Mouse (Mus musculus) spleen, adult 2 months (tissue): ENCODE data around the gene Olfr453. TPM values are rescaled to one million over a fixed set of nuclear protein-coding genes. Genes with fewer than 3 reads are reported as not detected.

Source experiments
- DNase-seq, 2 experiments: peaks; one replicate each; pipeline versions ENCODE4 v3.0.0 to v3.0.0-alpha.2; 2012 to 2021; ENCODE audit warnings: low spot score in 2 of 2, low read depth in 1 of 2
- H3K27ac ChIP-seq: fragments of 200-500 bp; 2 replicates; pipeline ENCODE4 v1.5.1; 2012; ENCODE audit warnings: low read length, inconsistent platforms; ENCODE audit not compliant: insufficient read depth
- H3K27me3 ChIP-seq: fragments of 200-500 bp; 2 replicates; pipeline ENCODE4 v1.6.1; 2012; ENCODE audit warnings: mild to moderate bottlenecking, moderate library complexity, low read length, inconsistent platforms; ENCODE audit not compliant: control insufficient read depth, insufficient read depth
- H3K36me3 ChIP-seq: fragments of 200-500 bp; 2 replicates; pipeline ENCODE4 v1.6.1; 2012; ENCODE audit warnings: mild to moderate bottlenecking, low read length, inconsistent platforms; ENCODE audit not compliant: control insufficient read depth, insufficient read depth
- H3K4me1 ChIP-seq: fragments of 200-500 bp; 2 replicates; pipeline ENCODE4 v1.6.1; 2011; ENCODE audit warnings: inconsistent platforms; ENCODE audit not compliant: control insufficient read depth, insufficient read depth, insufficient read length
- H3K4me3 ChIP-seq: fragments of 200-500 bp; 2 replicates; pipeline ENCODE4 v1.5.1; 2011; ENCODE audit warnings: mild to moderate bottlenecking, inconsistent platforms; ENCODE audit not compliant: insufficient read depth, insufficient read length; ENCODE audit errors: extremely low read depth
- CTCF ChIP-seq: fragments of 200-500 bp; IDR thresholded peaks from 2 replicates; pipeline ENCODE4 v1.5.1; 2011; ENCODE audit warnings: mild to moderate bottlenecking, inconsistent platforms; ENCODE audit not compliant: insufficient read depth, insufficient read length, insufficient replicate concordance; ENCODE audit errors: extremely low read depth
- POLR2A ChIP-seq: fragments of 200-500 bp; IDR thresholded peaks from 2 replicates; pipeline ENCODE4 v1.6.1; 2011; ENCODE audit warnings: low read depth, low read length, inconsistent platforms
- WGBS: fragments of 180-500 bp; shearing (Covaris S2); methylation state at CpG from one replicate; pipeline ENCODE4 v1.1.7; 2018; 5-methylcytosine and 5-hydroxymethylcytosine counted together
- polyA plus RNA-seq: library from polyadenylated mRNA; depleted of rRNA; stranded (reverse); fragments of >200 nt; gene quantifications from 2 replicates; pipeline ENCODE4 v1.2.3, GENCODE M21; 2012

Olfr453 gene
- polyA plus RNA-seq, 1 experiment = not detected

GRCm38 (mm10) chr6:42717973-42718372 lies 21.2 kb upstream of the Olfr453 start:
- no peaks in the 10 kb centered on the region for H3K27me3 ChIP-seq
- no peak overlapping the region for H3K27ac ChIP-seq
- TF ChIP-seq POLR2A (no peak), CTCF (no peak)
- no peak overlapping the region for H3K4me3 ChIP-seq
- H3K4me1 ChIP-seq = no peaks in the 10 kb centered on the region
- DNase-seq = no peak
- no peaks in the 10 kb centered on the region for H3K36me3 ChIP-seq

- TF ChIP-seq POLR2A (no peak), CTCF (no peak)
- Histone ChIP-seq H3K4me1 (no peaks in the 10 kb centered on the region), H3K4me3 (no peak overlapping the region), H3K27me3 (no peaks in the 10 kb centered on the region), H3K27ac (no peak overlapping the region), H3K36me3 (no peaks in the 10 kb centered on the region)
- 77% methylated on average over 5 of the region's 5 CpGs for WGBS
- no peak for DNase-seq
These were observed 3.1 kb downstream of the Olfr453 start for GRCm38 (mm10) chr6:42742303-42742702.

DNA sequence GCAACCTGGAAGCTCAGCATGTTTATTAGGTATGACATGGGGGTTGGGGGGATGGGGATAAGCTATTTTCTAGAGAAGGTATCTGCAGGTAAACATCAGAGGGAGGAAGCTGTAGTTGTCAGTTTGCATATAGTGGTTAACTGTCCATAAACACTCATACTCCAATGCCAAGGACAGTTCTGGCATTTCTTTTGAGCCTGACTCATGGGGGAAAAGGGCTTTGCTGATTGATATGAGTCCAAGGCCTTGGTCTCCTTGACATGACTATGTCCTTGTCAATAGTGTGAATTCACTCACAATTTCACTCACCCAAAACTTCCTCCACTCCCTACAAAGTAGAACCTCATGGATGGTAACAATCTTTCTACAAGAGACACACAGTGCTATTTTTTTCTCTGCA lies 8.7 kb downstream of the Olfr453 start:
- Histone ChIP-seq H3K27me3 (no peaks in the 10 kb centered on the region), H3K36me3 (no peaks in the 10 kb centered on the region), H3K27ac (no peak overlapping the region), H3K4me3 (no peak overlapping the region), H3K4me1 (no peaks in the 10 kb centered on the region)
- no peak for TF ChIP-seq POLR2A
- no peak for DNase-seq

GRCm38 (mm10) chr6:42756104-42756503 lies 16.9 kb downstream of the Olfr453 start, which contains the start of gene Olfr38:
Gene Olfr38, plus strand, starts transcription at chr6:42756404.
- DNase-seq = no peak
- no peak for TF ChIP-seq CTCF
- no peak for TF ChIP-seq POLR2A
- WGBS = 70% methylated on average over 1 of the region's 1 CpGs

GRCm38 (mm10) chr6:42777066-42777465 lies 37.9 kb downstream of the Olfr453 start:
- no peak for DNase-seq
- WGBS = 89% methylated on average over 1 of the region's 1 CpGs

More at GRCm38 (mm10) chr6:42756104-42756503, 16.9 kb downstream of the Olfr453 start, which contains the start of gene Olfr38:
- H3K4me1 ChIP-seq = no peaks in the 10 kb centered on the region
- H3K4me3 ChIP-seq = no peak within 1 kb of the TSS
- no peaks in the 10 kb centered on the region for H3K36me3 ChIP-seq
- H3K27ac ChIP-seq = no peak within 1 kb of the TSS
- no peaks in the 10 kb centered on the region for H3K27me3 ChIP-seq

DNA sequence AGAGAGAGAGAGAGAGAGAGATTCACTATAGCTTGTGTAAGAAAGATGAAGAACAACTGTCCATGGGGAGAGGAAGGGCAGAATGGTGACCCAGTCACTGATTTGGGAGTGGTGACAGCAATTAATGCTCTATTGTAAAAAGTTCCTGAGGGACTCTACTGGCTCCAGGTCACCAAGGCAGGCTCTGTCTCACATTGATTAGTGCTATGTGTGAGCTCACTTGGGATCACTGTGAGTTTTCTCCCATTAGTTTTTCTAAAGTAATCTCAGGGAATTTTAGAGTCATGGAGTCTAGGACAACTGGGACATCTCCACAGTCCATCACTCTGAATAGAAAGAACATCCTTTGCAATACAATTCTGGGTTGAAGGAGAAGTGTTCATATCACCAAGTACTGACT lies 45.6 kb downstream of the Olfr453 start, which contains the start of gene Olfr452:
Gene Olfr452 (plus strand): TSS at position 301 of the 400 bp plus-strand sequence.
- H3K4me3 ChIP-seq = no peak within 1 kb of the TSS
- TF ChIP-seq POLR2A = no peak
- TF ChIP-seq CTCF = no peak
- DNase-seq = no peak
- H3K27me3 ChIP-seq = no peaks in the 10 kb centered on the region
- H3K36me3 ChIP-seq = no peaks in the 10 kb centered on the region
- H3K4me1 ChIP-seq = no peaks in the 10 kb centered on the region
- H3K27ac ChIP-seq = no peak within 1 kb of the TSS

More at GRCm38 (mm10) chr6:42777066-42777465, 37.9 kb downstream of the Olfr453 start:
- Histone ChIP-seq H3K36me3 (no peaks in the 10 kb centered on the region), H3K27me3 (no peaks in the 10 kb centered on the region), H3K4me3 (no peak overlapping the region), H3K4me1 (no peaks in the 10 kb centered on the region), H3K27ac (no peak overlapping the region)
- no peak for TF ChIP-seq POLR2A
- no peak for TF ChIP-seq CTCF

DNA sequence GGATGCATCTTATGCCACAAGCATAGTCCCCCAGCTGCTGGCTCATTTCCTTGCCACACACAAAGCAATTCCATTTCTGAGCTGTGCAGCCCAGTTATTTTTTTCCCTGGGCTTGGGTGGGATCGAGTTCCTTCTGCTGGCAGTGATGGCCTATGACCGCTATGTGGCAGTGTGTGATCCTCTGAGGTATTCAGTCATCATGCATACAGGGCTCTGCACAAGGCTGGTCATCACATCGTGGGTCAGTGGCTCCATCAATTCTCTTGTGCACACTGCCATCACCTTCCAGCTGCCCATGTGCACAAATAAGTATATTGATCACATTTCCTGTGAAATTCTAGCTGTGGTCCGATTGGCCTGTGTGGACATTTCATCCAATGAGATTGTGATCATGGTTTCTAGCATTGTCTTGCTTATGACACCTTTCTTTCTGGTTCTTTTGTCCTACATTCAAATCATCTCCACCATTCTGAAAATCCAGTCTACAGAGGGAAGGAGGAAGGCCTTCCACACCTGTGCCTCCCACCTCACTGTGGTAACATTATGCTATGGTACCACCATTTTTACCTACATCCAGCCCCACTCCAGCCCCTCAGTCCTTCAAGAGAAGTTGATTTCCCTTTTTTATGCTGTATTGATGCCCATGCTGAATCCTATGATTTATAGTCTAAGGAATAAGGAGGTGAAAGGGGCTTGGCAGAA lies 51.2 kb downstream of the Olfr453 start:
- no peaks in the 10 kb centered on the region for H3K4me1 ChIP-seq
- H3K27ac ChIP-seq = no peak overlapping the region
- DNase-seq = no peak
- H3K36me3 ChIP-seq = no peaks in the 10 kb centered on the region
- TF ChIP-seq CTCF (no peak), POLR2A (no peak)
- no peak overlapping the region for H3K4me3 ChIP-seq
- H3K27me3 ChIP-seq = no peaks in the 10 kb centered on the region
- WGBS = 48% methylated on average over 4 of the region's 4 CpGs
